Mouse (Mus musculus): Measurements from ENCODE around the gene Eif4g3.

GRCm38 (mm10) chr4:138089512-138089911 is 96.7 kb downstream of the Eif4g3 start:
- no peak for TF ChIP-seq FLI1 (IDR thresholded peaks at IDR 0.05; ENCODE audit: low read length)
- TF ChIP-seq GATA1 (IDR thresholded peaks at IDR 0.05; ENCODE audit: borderline replicate concordance, low read length) = no peak
